Mouse (Mus musculus) CH12.LX (cell line): ENCODE measurements around the gene 8030411F24Rik. TPM values are rescaled to one million over a fixed set of nuclear protein-coding genes. Genes with fewer than 3 reads are reported as not detected.

Source experiments
- DNase-seq: peaks from one replicate; pipeline ENCODE4 v3.0.0-alpha.2; 2013; ENCODE audit errors: extremely low read depth
- H3K27ac ChIP-seq: 2 replicates; pipeline ENCODE4 v1.5.1; 2012; ENCODE audit warnings: low read depth, mild to moderate bottlenecking, control low read depth, moderate library complexity; ENCODE audit not compliant: insufficient read depth
- H3K27me3 ChIP-seq: replicated peaks from 2 replicates; pipeline ENCODE3; 2012; ENCODE audit warnings: inconsistent platforms
- H3K36me3 ChIP-seq, 2 experiments: replicated peaks in 1 of 2; 2 replicates each; pipeline versions ENCODE3 to v1.6.1; 2012; ENCODE audit warnings: inconsistent platforms in 1 of 2, low read length in 1 of 2, mild to moderate bottlenecking in 1 of 2, mixed read lengths in 1 of 2, moderate library complexity in 1 of 2; ENCODE audit not compliant: control insufficient read depth in 1 of 2, insufficient read depth in 1 of 2
- H3K4me1 ChIP-seq, 2 experiments: 2 replicates each; pipeline ENCODE4 v1.6.1; 2012; ENCODE audit warnings: inconsistent platforms in 1 of 2, moderate library complexity in 1 of 2; ENCODE audit not compliant: insufficient read depth in 2 of 2, control insufficient read depth in 1 of 2
- H3K4me2 ChIP-seq: 2 replicates; pipeline ENCODE4 v1.6.1; 2012; ENCODE audit warnings: low read depth, mild to moderate bottlenecking, control low read depth; ENCODE audit not compliant: poor library complexity, insufficient read depth, severe bottlenecking
- H3K4me3 ChIP-seq, 3 experiments: fragments of 150-350 bp in 1 of 3; sonication (generic) in 1 of 3; replicated peaks in 1 of 3; 2 replicates each; pipeline versions ENCODE3 to v1.5.1; 2011 to 2012; ENCODE audit warnings: low read depth in 2 of 3, low read length in 2 of 3, mild to moderate bottlenecking in 2 of 3, moderate library complexity in 2 of 3, control low read depth in 1 of 3, improper control_type of control experiment in 1 of 3, inconsistent platforms in 1 of 3, mixed read lengths in 1 of 3; ENCODE audit not compliant: poor library complexity in 1 of 3
- H3K79me2 ChIP-seq: replicated peaks from 2 replicates; pipeline ENCODE4 v1.6.1; 2012; ENCODE audit warnings: mild to moderate bottlenecking, moderate library complexity; ENCODE audit not compliant: control insufficient read depth, poor library complexity, insufficient read depth, severe bottlenecking; ENCODE audit errors: extremely low read depth
- H3K9ac ChIP-seq: 2 replicates; pipeline ENCODE4 v1.6.1; 2012; ENCODE audit warnings: low read depth, mild to moderate bottlenecking, control low read depth, moderate library complexity; ENCODE audit not compliant: insufficient read depth
- H3K9me3 ChIP-seq: replicated peaks from 2 replicates; pipeline ENCODE3; 2012; ENCODE audit warnings: low read length, inconsistent platforms, mixed read lengths
- BHLHE40 ChIP-seq: IDR thresholded peaks from 2 replicates; pipeline ENCODE4 v1.6.1; 2011; ENCODE audit warnings: mild to moderate bottlenecking, low read depth, low read length, improper control_type of control experiment
- ETS1 ChIP-seq: conservative IDR thresholded peaks from 2 replicates; pipeline ENCODE4 v1.6.1; 2012; ENCODE audit warnings: low read depth, mild to moderate bottlenecking, inconsistent platforms, low read length, improper control_type of control experiment, moderate library complexity
- IRF4 ChIP-seq: IDR thresholded peaks from 2 replicates; pipeline ENCODE4 v1.6.1; 2014; ENCODE audit warnings: low read depth, mild to moderate bottlenecking, inconsistent platforms, low read length, improper control_type of control experiment
- KAT2A ChIP-seq: IDR thresholded peaks from 2 replicates; pipeline ENCODE4 v1.6.1; 2012; ENCODE audit warnings: low read length, improper control_type of control experiment, inconsistent platforms; ENCODE audit not compliant: insufficient replicate concordance
- MAFK ChIP-seq: IDR thresholded peaks from 2 replicates; pipeline ENCODE4 v1.6.1; 2011; ENCODE audit warnings: low read length, improper control_type of control experiment; ENCODE audit not compliant: insufficient replicate concordance
- MEF2A ChIP-seq: IDR thresholded peaks from 2 replicates; pipeline ENCODE4 v1.6.1; 2014; ENCODE audit warnings: low read depth, mild to moderate bottlenecking, inconsistent platforms, low read length, improper control_type of control experiment, borderline replicate concordance
- MYC ChIP-seq: IDR thresholded peaks from 2 replicates; pipeline ENCODE4 v1.6.1; 2011; ENCODE audit warnings: low read depth, mild to moderate bottlenecking, improper control_type of control experiment, low read length
- NELFE ChIP-seq: IDR thresholded peaks from 2 replicates; pipeline ENCODE4 v1.6.1; 2011; ENCODE audit warnings: low read depth, low read length, improper control_type of control experiment
- NRF1 ChIP-seq: IDR thresholded peaks from 2 replicates; pipeline ENCODE4 v1.6.1; 2014; ENCODE audit warnings: low read depth, mild to moderate bottlenecking, inconsistent platforms, low read length, improper control_type of control experiment, moderate library complexity
- POLR2AphosphoS2 ChIP-seq: IDR thresholded peaks from 2 replicates; pipeline ENCODE4 v1.6.1; 2011; ENCODE audit warnings: low read depth, low read length, improper control_type of control experiment
- RCOR1 ChIP-seq: conservative IDR thresholded peaks from 2 replicates; pipeline ENCODE4 v1.6.1; 2012; ENCODE audit warnings: low read depth, mild to moderate bottlenecking, inconsistent platforms, low read length, improper control_type of control experiment
- SIN3A ChIP-seq: IDR thresholded peaks from 2 replicates; pipeline ENCODE4 v1.6.1; 2012; ENCODE audit warnings: low read length, improper control_type of control experiment, inconsistent platforms
- SMC3 ChIP-seq: IDR thresholded peaks from 2 replicates; pipeline ENCODE4 v1.6.1; 2011; ENCODE audit warnings: low read depth, low read length, improper control_type of control experiment
- TBP ChIP-seq: conservative IDR thresholded peaks from 2 replicates; pipeline ENCODE4 v1.6.1; 2011; ENCODE audit warnings: low read depth, low read length, improper control_type of control experiment
- USF2 ChIP-seq: conservative IDR thresholded peaks from 2 replicates; pipeline ENCODE4 v1.6.1; 2011; ENCODE audit warnings: low read depth, low read length, improper control_type of control experiment
- ZC3H11A ChIP-seq: IDR thresholded peaks from 2 replicates; pipeline ENCODE4 v1.6.1; 2012; ENCODE audit warnings: low read depth, mild to moderate bottlenecking, inconsistent platforms, low read length, improper control_type of control experiment
- ZKSCAN1 ChIP-seq: IDR thresholded peaks from 2 replicates; pipeline ENCODE4 v1.6.1; 2012; ENCODE audit warnings: low read depth, inconsistent platforms, low read length, improper control_type of control experiment, borderline replicate concordance
- dilution Hi-C: fragments of 300-500 bp; cut with MboI; formaldehyde crosslinking; loops from 2 replicates; pipeline ENCODE4 v1.14.3; 2020; ENCODE audit warnings: low sequenced_read_pairs; ENCODE audit not compliant: extremely low pct_unique_long_range_greater_than_20kb, extremely low pct_ligation_motif_present
- in situ Hi-C: fragments of 300-500 bp; cut with MboI; formaldehyde crosslinking; loops from 3 replicates; pipeline ENCODE4 v1.14.3; 2019; ENCODE audit warnings: low sequenced_read_pairs, low pct_ligation_motif_present, low pct_unique_long_range_greater_than_20kb, mixed read lengths
- polyA plus RNA-seq: library from polyadenylated mRNA; unstranded; fragments of >175 nt; gene quantifications from 2 replicates; pipeline ENCODE4 v1.2.1, GENCODE M21; 2012; ENCODE audit warnings: low read depth; ENCODE audit not compliant: insufficient read length
- total RNA-seq, 2 experiments: library from RNA; depleted of rRNA; stranded (reverse); fragments of 300-350 nt in 1 of 2; fragments of >200 nt in 1 of 2; gene quantifications; 2 replicates each; pipeline ENCODE4 v1.2.3; 2012 to 2014

The 8030411F24Rik gene
- total and polyA plus RNA-seq, 3 experiments: not detected

- dilution Hi-C loops (no loop called here), in situ Hi-C loops (no loop called here)
- no peak overlapping the region for H3K9ac ChIP-seq
- no peaks in the 10 kb centered on the region for H3K9me3 ChIP-seq
- no peaks in the 10 kb centered on the region for H3K4me1 ChIP-seq
- TF ChIP-seq SIN3A (no peak), MAFK (peak; percentile 94)
- peak; percentile 6 for DNase-seq
- H3K4me3 ChIP-seq: no peak overlapping the region
- no peaks in the 10 kb centered on the region for H3K27me3 ChIP-seq
- H3K27ac ChIP-seq: no peak overlapping the region
- H3K79me2 ChIP-seq: no peaks in the 10 kb centered on the region
- H3K4me2 ChIP-seq: no peak overlapping the region
- H3K36me3 ChIP-seq: no peaks in the 10 kb centered on the region
Measured at GRCm38 (mm10) chr2:148806696-148807095, 24.9 kb downstream of the 8030411F24Rik start.

GRCm38 (mm10) chr2:148819909-148820308, 38.1 kb downstream of the 8030411F24Rik start, which contains the start of gene Cst13:
Cst13 (plus strand) TSS chr2:148820081.
- no peak within 1 kb of the TSS for H3K27ac ChIP-seq
- DNase-seq: no peak
- no peaks in the 10 kb centered on the region for H3K9me3 ChIP-seq
- peaks cover 2% of the 10 kb centered on the region for H3K27me3 ChIP-seq
- in situ Hi-C loops: loop anchor here (10.0 kb wide), 1 partner anchor 45 kb away; the partner anchor contains the start of gene Cst11
- H3K9ac ChIP-seq: no peak within 1 kb of the TSS
- H3K79me2 ChIP-seq: no peaks in the 10 kb centered on the region
- TF ChIP-seq NELFE (no peak), POLR2AphosphoS2 (no peak), MEF2A (no peak), KAT2A (no peak), MAFK (no peak), BHLHE40 (no peak), IRF4 (no peak), ZKSCAN1 (no peak), SIN3A (no peak), RCOR1 (no peak)
- dilution Hi-C loops: no loop called here
- H3K4me3 ChIP-seq: no peak within 1 kb of the TSS
- H3K36me3 ChIP-seq: no peaks in the 10 kb centered on the region
- no peak within 1 kb of the TSS for H3K4me2 ChIP-seq
- H3K4me1 ChIP-seq: no peaks in the 10 kb centered on the region

GRCm38 (mm10) chr2:148825986-148826385, 44.2 kb downstream of the 8030411F24Rik start:
- in situ Hi-C loops (loop anchor here (10.0 kb wide), 1 partner anchor 51 kb away; the partner anchor contains the start of gene Cst11), dilution Hi-C loops (no loop called here)
- H3K36me3 ChIP-seq: no peaks in the 10 kb centered on the region
- no peaks in the 10 kb centered on the region for H3K9me3 ChIP-seq
- peaks cover 2% of the 10 kb centered on the region for H3K27me3 ChIP-seq
- H3K4me2 ChIP-seq: no peak overlapping the region
- H3K79me2 ChIP-seq: no peaks in the 10 kb centered on the region
- H3K27ac ChIP-seq: no peak overlapping the region
- no peak for DNase-seq
- no peaks in the 10 kb centered on the region for H3K4me1 ChIP-seq
- TF ChIP-seq IRF4 (no peak), SMC3 (no peak), KAT2A (no peak), USF2 (no peak), NRF1 (no peak), SIN3A (no peak), ETS1 (no peak), MYC (no peak), ZC3H11A (no peak), TBP (no peak)
- no peak overlapping the region for H3K4me3 ChIP-seq
- H3K9ac ChIP-seq: no peak overlapping the region
